Mouse (Mus musculus): Measurements from ENCODE around the gene 4931422A03Rik.
A peak's percentile ranks its signal among the peaks of the same experiment; 100 is the strongest.
"Not testable (repeated sequence)": the region's sequence is repeated elsewhere in the genome, so short reads cannot be mapped to it uniquely, and the experiment has no call there.

Gene 4931422A03Rik

DNA sequence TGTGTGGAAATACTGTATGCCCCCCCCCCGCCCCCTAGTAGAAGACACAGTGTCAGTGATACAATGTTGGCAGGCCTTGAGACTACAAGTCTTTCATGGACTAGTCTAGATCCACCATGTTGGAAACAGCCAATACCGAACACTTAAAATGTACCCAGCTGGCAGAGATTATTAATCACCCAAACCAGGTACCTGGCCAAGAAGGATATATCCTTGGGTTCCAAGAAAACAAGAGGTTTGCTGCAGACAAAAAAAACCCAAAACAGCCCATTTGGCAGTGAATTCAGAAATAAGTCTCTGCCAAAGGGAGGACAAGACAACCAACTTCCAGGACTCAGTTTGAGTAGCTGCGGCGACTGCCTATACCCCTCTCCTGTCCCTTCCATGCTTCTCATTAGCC lies 3.5 kb downstream of the 4931422A03Rik start:
- no peak for DNase-seq

DNA sequence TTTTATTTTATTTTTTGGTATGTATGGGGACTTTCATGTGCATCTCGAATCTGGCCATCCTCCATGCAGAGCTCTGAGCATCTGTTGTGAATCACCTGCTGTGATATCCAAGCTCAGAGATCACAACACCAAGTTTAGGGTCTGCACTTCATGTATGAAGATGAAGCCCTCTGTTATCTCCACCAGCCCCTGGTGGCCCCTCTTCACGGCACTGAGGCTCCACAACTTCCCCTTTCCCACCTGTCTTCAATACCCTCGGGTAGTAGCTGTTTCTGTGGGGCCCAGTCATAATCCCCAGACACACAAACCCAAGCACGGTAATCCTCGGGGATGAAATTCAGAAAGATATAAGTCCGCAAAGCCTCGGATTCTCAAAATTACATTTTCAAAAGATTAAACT lies 5.1 kb downstream of the 4931422A03Rik start:
- no peak for DNase-seq

DNA sequence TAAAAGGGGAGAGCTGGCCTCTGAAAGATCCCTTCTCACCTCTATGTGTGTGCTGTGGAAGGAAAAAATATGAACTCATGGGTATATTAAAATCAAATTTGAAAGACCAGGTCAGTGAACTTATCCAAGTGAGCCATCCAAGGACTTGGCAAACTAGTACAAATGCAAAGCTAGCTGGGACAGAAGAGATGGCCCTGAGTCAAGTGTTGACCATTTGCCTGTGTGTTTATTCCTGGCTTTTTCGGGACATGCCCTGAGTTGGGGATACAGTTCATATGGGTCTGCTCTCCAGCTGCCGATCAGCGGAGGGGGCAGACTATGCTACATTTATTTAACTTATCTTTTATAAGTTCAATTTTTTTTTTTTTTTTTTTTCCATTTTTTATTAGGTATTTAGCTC lies 19.3 kb downstream of the 4931422A03Rik start:
- not testable (repeated sequence) for DNase-seq

DNA sequence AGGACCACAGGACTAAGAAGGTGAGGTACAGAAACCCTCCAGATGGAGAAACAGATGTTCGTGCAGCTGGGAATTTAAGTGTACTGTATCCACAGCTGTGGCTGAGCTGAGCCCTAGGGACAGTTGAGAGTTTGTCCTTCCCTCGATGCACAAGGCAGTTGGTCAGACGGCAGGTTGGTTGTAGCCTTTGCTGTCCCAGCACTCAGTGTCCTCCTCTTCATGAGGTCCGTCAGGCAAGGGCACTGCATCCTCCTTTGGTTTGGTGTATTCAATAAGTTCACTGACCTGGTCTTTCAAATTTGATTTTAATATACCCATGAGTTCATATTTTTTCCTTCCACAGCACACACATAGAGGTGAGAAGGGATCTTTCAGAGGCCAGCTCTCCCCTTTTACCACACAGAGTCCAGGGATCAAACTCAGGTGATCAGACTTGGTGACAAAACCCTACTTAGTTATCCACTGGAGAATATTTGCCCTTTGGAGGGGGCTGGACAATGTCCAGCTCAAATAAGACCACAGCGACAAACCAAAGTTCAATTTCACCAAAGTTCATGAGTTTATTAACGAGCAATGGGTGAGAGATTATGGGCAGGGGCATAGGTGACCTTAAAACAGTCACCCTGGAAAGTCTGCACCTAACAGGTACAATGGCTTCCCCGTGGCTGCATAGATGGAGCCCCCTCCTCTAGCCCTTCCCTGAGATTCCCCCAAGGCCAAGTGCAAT lies 20.2 kb downstream of the 4931422A03Rik start:
- DNase-seq = no peak

DNA sequence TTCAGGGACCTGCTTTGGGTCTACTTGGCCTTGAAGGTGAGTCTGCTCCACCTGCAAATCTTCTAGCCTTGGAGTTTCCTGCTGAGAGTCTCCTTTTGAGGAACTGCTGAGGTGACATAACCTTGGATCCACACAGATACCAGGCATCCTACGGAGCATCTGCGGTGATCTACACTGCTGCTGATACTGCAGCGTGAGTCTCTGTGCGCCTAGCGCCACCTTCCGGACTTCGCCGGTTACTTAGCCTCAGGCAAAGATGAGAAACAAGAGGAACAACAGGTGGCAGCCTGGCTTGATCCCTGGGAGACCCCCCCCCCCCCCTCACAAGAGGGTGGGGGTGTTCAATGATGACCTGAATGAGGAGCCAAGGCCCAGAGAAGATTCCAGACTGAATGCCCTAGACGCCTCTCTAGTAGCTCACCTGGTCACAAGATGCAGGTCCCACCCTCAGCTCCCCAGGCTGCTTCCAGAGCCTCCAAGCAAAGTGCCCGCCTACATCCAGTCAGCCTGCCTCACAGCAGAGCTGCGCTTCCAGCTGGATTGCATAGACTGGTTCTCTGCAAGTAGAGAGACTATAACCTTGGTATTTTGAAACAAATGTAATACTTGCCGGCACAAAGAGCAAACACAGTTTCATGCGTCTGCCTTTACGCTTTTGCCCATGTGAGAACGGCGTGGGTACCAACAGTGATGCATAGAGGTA lies 25.3 kb downstream of the 4931422A03Rik start:
- peak; percentile 52 for DNase-seq

DNA sequence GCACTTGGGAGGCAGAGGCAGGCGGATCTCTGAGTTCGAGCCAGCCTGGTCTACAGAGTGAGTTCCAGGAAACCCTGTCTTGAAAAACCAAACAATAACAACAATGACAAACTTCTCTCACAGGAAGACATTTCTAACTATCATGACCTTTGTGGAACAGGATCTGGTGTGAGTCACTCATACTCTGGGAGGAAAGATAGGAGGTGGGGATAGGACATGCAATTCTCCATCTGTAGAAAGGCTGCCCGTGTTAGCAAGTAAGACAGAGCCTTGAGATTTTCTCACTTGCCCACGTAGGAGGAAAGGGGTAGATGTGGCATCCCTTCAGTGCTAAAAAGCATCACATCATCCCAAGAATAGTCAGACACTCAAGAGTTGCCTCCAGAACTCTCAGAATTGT lies 26.3 kb downstream of the 4931422A03Rik start:
- DNase-seq = no peak

DNA sequence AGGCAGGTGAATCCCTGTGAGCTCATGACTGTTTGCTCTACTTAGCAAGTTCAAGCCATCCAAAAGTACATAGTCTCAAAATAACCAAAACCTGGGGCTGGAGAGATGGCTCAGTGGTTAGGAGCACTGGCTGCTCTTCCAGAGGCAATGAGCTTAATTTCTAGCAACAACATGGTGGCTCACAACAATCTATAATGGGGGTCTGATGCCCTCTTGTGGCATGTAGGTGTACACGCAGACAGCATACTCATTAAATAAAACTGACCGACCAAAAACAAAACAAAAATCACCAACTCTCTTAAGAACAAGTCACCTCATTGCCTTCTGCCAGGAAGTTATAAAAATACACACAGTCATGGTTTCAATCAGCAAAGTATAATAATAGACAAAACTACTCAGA lies 27.1 kb downstream of the 4931422A03Rik start:
- no peak for DNase-seq

DNA sequence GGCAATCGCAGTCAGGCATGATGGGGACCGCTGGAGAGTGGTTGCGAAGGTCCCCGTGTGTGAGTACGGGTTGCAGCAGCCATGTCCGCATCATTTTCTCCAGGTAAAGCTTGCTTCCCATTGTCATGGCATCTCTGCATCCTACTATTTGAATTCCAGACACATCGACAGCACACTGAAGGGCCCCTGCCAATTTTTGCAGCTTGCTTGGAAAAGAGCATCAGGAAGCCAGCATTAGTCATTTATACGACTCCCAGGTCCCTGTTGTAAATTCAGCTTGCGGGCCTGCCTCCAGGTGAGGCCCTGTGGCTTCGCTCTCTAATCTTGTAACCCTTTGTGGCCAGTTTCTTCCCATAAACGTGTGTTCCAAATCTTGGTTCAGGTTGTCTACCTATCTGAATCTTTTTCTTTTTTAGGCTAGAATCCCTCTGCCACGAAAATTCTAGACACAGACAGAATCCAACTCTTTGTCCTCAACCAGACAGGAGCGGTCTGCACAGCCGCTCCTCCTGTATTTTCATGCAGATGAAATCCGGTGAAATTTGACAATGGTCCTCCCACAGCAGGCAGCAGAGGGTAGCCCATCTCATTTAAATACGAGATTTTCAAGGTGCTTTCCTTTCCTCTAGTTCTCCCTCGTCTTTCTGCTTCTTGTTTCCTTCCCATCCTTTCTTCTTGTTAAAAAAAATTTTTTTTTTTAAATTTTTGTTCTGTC lies 35.4 kb downstream of the 4931422A03Rik start:
- DNase-seq = no peak

DNA sequence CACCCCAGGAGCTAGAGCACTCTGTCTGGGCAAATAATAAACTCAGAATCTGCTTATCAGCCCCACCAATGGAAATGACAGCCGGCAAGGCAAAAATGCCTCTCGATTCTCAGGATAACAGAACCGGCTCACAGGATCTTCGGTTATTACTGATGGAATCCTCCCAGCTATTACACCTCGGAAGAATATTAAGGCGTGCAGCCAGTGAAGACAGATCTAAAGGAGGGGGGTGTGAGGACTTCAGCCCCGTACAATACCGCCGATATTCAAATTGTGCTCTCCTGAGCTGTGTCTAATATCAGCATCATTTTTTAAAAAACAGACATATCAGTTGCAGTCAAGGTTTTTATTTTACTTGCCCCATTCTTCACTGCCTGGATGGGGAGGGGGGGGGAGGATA lies 36.0 kb downstream of the 4931422A03Rik start:
- no peak for DNase-seq

DNA sequence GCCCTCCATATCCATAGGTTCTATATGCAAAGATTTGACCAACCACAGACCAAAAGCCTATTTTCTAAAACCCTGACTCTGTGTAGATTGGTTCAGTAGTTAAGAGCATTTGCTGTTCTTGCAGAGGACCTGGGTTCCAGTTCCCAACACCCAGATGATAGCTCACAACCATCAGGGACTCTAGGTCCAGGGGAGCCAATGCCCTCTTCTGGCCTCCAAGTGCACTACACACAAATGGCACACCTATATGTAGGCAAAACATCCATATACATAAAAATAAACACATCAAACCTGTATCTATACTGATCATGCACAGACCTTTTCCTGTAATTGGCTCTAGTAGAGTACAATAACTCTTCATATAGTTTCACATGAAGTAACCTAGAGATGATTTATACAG lies 36.9 kb downstream of the 4931422A03Rik start:
- DNase-seq = no peak

DNA sequence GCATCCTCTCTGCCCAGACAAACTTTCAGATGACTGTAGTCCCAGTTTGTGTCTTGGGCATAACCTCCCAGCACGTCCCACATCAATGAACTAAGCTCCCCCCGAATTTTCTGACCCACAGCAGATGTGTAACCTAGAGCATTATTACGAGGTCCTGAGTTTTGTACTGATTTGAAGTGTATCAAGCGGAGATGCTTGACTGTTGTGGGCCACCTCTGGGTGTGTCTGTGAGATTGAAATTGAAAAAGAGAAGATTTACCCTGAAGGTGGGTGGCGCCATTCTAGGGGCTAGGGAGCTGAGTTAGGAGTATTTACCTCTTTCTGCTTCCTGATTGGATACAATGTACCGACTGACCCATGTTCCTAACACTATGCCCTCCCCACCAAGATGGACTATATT lies 38.4 kb downstream of the 4931422A03Rik start:
- DNase-seq = no peak

DNA sequence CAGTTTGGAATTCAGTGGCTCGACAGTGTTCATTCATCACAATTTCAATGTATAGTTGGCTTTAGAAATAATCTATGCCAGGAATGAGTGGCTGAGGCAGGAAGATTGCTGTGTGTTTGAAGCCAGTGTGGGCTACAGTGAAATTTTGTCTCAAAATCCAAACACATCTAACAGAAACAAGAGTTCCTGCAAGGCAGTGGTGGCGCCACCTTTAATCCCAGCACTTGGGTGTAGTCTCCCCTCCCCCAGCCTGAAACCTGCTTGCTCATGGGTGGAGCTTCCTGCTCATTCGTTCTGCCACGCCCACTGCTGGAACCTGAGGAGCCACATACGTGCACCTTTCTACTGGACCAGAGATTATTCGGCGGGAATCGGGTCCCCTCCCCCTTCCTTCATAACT lies 40.6 kb downstream of the 4931422A03Rik start:
- not testable (repeated sequence) for DNase-seq

DNA sequence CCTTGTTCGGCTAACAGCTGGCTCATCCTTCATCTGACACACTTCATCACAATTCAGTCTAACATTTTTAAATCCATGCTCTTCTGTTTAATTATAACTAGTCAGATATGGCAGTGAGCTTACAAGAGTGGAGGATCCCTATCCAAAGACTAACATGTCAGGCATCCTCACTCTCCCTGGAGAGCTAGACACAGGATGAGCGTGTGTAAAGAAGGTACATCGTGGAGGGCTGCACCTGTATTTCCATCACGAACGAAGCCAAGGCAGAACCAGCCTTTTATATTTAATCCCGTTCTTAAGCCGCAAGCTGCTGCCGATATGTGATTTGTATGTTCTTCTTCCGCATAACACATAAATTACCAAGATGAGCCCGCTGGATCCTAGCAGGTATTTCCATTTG lies 45.0 kb downstream of the 4931422A03Rik start:
- DNase-seq = no peak

DNA sequence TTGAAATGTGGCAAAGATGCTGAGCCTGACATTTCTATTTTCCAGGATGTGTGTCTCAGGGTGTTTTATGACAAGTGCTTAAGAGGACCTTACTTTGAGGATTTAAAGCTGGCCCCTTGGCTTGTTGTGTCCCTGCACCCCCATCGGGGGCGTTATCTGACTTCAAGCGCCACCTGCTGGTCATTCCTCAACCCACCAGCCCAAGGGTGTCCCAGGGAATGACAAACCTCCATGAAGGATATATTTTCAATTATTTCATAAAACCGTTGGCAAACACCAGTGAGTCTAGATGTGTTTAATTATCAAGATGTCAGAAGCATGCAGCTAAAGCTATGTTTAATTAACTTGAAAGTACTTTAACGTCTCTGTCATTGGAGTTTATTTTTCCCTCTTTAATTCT lies 45.9 kb downstream of the 4931422A03Rik start:
- DNase-seq = peak; percentile 71

DNA sequence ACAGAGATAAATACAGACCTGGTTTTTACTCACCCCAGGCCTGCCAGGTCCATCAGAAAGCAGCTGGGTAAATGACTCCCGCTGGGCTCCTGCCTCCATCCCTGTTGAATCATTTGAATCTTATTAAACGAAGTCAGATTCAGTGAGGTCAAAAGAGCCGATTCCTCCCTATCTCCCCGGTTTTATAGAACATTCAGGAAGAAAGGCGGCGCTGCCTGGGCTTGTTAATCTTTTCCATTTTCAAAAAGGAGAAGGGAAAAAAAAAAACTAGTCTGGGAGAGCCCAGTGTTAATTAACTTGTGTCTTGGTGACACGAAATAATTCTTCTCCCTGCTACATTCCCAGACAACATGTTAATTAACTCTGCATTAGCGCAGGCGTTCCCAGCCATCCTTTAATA lies 50.4 kb downstream of the 4931422A03Rik start:
- DNase-seq = no peak

DNA sequence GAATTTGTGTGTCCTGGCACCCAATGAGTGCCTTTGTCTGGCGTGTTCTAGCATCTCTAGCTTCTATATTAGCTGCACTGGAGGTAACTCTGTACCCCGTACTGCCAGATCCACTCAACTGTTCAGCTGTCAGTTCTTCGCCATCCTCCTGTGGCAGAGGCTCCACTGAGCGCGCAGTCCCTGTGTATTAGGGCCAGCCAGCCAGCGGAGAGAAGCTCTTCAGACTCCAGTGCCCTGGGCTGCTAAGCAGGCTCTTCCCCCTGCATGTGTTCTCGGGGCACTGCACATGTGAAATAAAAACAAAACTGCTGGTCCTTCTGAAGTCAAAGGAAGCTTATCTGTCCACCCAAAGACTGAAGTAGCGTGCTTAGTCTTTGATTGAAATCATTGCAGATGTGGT lies 50.9 kb downstream of the 4931422A03Rik start:
- no peak for DNase-seq

DNA sequence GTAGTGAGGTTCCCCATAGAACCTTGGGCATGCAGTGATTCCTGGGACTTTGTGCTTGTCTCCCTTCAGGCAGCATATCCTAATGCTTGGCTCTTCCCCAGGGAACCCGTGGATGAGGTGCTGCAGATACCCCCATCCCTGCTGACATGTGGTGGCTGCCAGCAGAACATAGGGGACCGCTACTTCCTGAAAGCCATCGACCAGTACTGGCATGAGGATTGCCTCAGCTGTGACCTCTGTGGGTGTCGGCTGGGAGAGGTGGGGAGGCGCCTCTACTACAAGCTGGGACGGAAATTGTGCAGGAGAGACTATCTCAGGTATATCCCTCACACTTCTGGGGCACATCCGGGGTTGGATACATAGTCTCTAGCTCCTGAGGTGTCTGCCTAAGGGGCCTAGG lies 52.3 kb downstream of the 4931422A03Rik start:
- DNase-seq = no peak

DNA sequence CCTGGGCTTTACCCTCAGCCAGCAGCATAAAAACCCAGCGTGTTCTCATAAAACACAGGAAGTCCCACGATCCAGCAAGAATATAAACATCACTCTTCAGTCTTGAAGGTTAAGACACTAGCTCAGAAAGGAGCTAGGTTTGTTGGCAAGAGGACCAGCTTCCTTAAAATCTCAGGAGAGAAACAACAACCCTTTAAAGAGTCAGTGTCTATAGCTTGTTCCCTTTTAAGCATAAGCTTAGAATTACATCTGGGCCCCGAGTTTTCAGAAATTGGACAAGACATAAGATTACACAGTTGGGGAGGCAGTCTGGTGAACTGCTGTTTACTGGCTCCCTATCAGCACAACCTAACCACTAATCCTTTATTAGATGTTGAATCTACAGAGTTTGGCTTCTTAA lies 56.3 kb downstream of the 4931422A03Rik start:
- DNase-seq = no peak

DNA sequence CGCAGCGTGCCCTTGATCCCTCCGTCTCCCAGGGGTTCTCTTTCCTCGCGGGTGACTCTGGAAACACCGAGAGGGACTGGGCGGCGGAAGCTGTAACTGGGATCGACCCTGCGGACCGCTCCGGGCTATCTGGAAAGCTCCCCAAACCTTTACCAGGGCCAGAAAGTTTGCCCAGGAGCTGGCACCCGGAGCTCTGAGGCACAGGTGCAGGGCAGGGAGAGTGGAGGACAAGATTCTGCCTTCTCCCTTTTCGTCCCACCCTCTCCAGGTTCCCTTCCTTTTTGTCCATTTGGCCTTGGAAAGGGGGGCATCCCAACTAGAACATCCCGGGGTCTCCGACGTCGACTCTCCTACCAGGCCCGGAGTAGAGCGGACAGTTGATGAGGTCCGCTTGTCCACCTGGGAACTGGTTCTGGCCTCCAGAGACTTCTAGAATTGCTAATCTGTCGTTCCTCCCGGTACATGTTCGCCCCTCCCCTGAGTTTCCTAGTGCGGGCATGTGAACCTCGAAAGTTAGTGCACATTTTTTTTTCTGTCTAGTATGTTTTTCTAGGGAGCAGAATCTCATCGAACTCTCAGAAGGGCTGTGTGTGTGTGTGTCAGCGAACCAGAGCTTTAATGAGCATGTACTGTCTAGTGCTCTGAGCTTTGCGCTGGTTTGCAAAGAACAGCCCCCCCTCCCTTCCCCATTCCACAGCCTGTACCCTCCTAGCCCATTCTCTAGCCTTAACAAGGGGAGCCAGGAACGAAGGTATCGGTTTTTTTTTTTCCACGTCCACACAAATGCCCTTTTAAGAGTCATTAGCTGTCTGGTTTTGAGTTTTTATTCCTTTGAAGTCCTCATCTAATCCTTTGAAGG lies 57.1 kb downstream of the 4931422A03Rik start:
- no peak for DNase-seq

DNA sequence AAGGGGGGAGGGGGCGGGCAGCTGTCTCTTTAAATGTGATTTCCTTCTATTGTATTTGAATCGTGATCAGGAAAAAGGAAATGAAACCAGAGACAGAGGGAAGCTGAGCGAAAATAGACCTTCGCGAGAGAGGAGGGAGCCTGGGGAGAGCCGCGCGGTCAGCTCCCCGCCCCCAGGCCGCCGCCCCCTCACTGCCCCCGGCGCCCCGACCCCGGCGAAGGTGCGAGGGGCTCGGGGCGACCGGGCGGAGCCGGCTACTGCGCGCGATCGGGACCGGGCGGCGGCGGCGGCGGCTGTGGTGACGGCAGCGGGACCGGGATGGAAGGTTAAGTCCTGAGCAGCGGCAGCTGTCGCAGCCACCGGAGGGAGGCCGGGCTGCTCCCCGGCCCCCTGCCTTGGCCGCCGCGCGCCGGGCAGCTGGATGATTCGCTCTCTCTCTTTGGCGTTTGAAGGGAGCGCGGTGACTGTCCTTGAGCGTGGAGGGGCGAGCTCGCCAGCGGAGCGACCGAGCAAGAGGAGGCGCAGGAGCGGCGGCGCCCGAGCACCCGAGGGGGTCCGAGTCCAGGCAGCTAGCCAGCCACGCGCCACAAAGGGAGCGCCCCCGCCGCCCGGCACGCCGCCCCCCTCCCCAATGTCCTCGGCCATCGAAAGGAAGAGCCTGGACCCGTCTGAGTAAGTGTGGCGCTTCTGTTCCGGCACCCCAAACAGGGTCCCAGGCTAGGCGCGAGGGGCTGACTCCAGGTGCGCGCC lies 57.9 kb downstream of the 4931422A03Rik start:
- DNase-seq = peak; percentile 33

DNA sequence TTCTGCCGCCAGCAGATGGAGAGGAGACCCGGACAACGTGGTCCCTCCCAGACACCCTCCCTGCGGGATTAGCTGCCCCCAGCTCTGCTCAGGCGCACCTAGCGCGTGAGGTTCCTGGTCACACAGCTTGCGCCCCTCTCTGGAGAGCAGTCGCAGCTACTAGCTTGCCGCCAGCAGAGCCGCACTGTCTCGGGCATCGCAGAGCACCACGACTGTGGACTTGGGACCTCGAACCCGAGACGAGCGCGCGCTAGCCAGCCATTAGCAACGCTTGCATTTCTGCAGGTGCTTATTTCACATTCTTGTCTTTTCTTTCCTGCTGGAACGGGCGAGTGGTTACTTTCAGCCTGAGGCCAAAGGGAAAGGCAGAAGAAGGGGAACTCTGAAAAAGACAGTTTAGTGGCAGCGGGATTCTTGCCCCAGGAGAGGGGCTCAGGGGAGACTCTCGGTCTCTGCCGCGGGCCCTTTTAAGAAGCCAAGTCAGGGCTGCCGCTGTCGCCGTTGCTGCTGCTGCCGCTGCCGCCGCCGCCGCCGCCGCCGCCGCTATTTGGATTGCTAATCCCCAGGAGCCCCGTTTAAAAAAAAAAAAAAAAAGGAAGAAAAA lies 58.6 kb downstream of the 4931422A03Rik start:
- peak; percentile 17 for DNase-seq

DNA sequence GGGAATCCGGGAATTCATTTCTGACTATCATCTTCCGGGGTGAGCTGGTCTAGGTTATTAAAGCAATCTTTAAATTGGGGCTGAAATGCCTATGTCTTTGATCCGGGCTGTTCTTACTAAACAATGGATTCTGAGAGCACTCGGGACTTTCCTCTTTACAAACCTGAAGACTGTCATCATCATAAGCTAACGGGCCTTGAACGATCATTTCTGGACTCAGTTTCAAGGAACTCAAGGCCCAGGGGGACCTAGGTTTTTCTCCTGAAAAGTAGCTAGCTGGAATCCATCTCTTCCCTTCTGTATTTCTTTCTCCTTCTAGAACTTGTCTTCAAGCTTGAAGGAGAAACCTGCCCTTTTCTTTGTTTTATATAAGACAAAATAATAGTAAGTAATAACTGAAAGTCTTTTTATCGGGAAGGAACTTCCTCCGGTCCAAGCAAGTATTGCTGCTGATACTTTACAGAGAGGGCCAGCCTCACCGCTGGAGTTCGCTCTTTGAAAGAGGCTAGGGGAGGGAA lies 59.2 kb downstream of the 4931422A03Rik start:
- DNase-seq = no peak
